Mouse (Mus musculus): ENCODE measurements around the gene Cxcl14.

DNA sequence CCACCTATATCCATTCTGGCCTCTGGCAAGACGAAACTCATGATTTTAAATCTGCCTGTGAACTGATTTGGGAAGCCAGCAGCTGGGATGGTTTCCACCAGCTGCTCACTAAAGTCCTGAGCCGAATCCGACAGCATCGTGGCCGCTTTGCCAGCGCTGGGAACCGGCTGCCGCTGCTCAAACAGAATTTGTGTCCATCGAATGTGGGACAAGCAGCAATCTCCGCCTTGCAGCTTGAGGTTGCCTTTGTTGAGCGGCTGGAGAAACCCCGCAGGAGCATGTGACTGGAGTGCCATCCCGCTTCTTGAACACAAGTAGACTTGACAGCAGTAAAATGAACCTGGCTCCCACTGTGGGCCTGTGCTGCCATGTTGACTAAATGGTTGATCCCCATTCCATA lies 13.0 kb downstream of the Cxcl14 start:
- TF ChIP-seq POLR2A (IDR thresholded peaks at IDR 0.05; ENCODE audit: insufficient read depth, low read depth, low read length) (no peak), CTCF (IDR thresholded peaks at IDR 0.05; ENCODE audit: insufficient read depth, low read depth, low read length) (no peak)

Data from olfactory bulb, adult 2 months (tissue).